Mouse (Mus musculus) right cerebral cortex, adult 2 months (tissue): ENCODE data around the gene Gh.

Source experiments
- DNase-seq, 2 experiments: peaks; one replicate each; pipeline ENCODE4 v3.0.0; 2021 to 2022; ENCODE audit warnings: low spot score in 2 of 2

The Gh gene

GRCm38 (mm10) chr11:106308162-106308561 is 6.5 kb upstream of the Gh start:
- no peak for DNase-seq

GRCm38 (mm10) chr11:106307432-106307831 is 5.8 kb upstream of the Gh start:
- no peak for DNase-seq

- DNase-seq, result no peak
Measured at GRCm38 (mm10) chr11:106306758-106307157, 5.1 kb upstream of the Gh start.

- no peak for DNase-seq
Measured at GRCm38 (mm10) chr11:106306065-106306385, 4.4 kb upstream of the Gh start.

GRCm38 (mm10) chr11:106305348-106306064 is 3.8 kb upstream of the Gh start:
- no peak for DNase-seq

GRCm38 (mm10) chr11:106302634-106303033 is 969 bp upstream of the Gh start:
- peak; percentile 28 to 50 for DNase-seq

GRCm38 (mm10) chr11:106291861-106292260 is 9.8 kb downstream of the Gh start:
- DNase-seq, result no peak

GRCm38 (mm10) chr11:106290376-106290775 is 11.3 kb downstream of the Gh start:
- DNase-seq, result no peak

GRCm38 (mm10) chr11:106289369-106289768 is 12.3 kb downstream of the Gh start:
- no peak for DNase-seq

GRCm38 (mm10) chr11:106286987-106287386 is 14.7 kb downstream of the Gh start:
- no peak for DNase-seq

GRCm38 (mm10) chr11:106286206-106286605 is 15.5 kb downstream of the Gh start:
- no peak for DNase-seq

GRCm38 (mm10) chr11:106284126-106284525 is 17.5 kb downstream of the Gh start:
- DNase-seq, result no peak

- no peak for DNase-seq
Measured at GRCm38 (mm10) chr11:106283371-106283770, 18.3 kb downstream of the Gh start.

GRCm38 (mm10) chr11:106282452-106282851 is 19.2 kb downstream of the Gh start:
- no peak for DNase-seq

GRCm38 (mm10) chr11:106276454-106276853 is 25.2 kb downstream of the Gh start, which contains the start of gene Tcam1:
Gene Tcam1 (plus strand): TSS chr11:106276672.
- DNase-seq, result peak; percentile 96 to 97

GRCm38 (mm10) chr11:106274971-106275411 is 26.7 kb downstream of the Gh start:
- no peak for DNase-seq

- DNase-seq, result no peak
Measured at GRCm38 (mm10) chr11:106274374-106274773, 27.3 kb downstream of the Gh start.

- DNase-seq, result no peak
Measured at GRCm38 (mm10) chr11:106273811-106274210, 27.9 kb downstream of the Gh start.

GRCm38 (mm10) chr11:106273311-106273684 is 28.4 kb downstream of the Gh start:
- DNase-seq, result no peak

- peak; percentile 99 for DNase-seq
Measured at GRCm38 (mm10) chr11:106272644-106273310, 28.9 kb downstream of the Gh start, which contains the start of gene Smarcd2. Gene Smarcd2 (minus strand): TSS chr11:106272972.

- DNase-seq, result no peak
Measured at GRCm38 (mm10) chr11:106271794-106272643, 29.6 kb downstream of the Gh start.

GRCm38 (mm10) chr11:106271131-106271793 is 30.4 kb downstream of the Gh start:
- DNase-seq, result no peak
